Mouse (Mus musculus): ENCODE measurements at regions not wholly inside any gene's neighbourhood (a gene's known extent, or its start where the extent isn't known, plus 50 kb on each side); places are given as distances from the start of the nearest gene placed in this dataset.

GRCm38 (mm10) chr14:48754080-48754720 is 80.6 kb upstream of the Otx2 start:
- no peak for DNase-seq (ENCODE audit: low spot score in 2 of 2)

GRCm38 (mm10) chr14:48753517-48754079 is 80.0 kb upstream of the Otx2 start:
- no peak for DNase-seq (ENCODE audit: low spot score in 2 of 2)

- no peak for DNase-seq (ENCODE audit: low spot score in 2 of 2)
These were observed 79.5 kb upstream of the Otx2 start for GRCm38 (mm10) chr14:48753084-48753483.

GRCm38 (mm10) chr14:48752579-48752905 is 78.9 kb upstream of the Otx2 start:
- DNase-seq (ENCODE audit: low spot score in 2 of 2), result no peak

- DNase-seq (ENCODE audit: low spot score in 2 of 2), result no peak
These were observed 78.3 kb upstream of the Otx2 start for GRCm38 (mm10) chr14:48751751-48752578.

GRCm38 (mm10) chr14:48750994-48751393 is 77.4 kb upstream of the Otx2 start:
- DNase-seq (ENCODE audit: low spot score in 2 of 2), result no peak

GRCm38 (mm10) chr14:48748976-48749375 is 75.4 kb upstream of the Otx2 start:
- no peak for DNase-seq (ENCODE audit: low spot score in 2 of 2)

- no peak for DNase-seq (ENCODE audit: low spot score in 2 of 2)
These were observed 74.3 kb upstream of the Otx2 start for GRCm38 (mm10) chr14:48747936-48748335.

GRCm38 (mm10) chr14:48740942-48741602 is 67.5 kb upstream of the Otx2 start:
- DNase-seq (ENCODE audit: low spot score in 2 of 2), result no peak

- DNase-seq (ENCODE audit: low spot score in 2 of 2), result no peak
These were observed 65.5 kb upstream of the Otx2 start for GRCm38 (mm10) chr14:48739121-48739520.

- DNase-seq (ENCODE audit: low spot score in 2 of 2), result no peak
These were observed 65.0 kb upstream of the Otx2 start for GRCm38 (mm10) chr14:48738641-48739040.

GRCm38 (mm10) chr14:48738213-48738612 is 64.6 kb upstream of the Otx2 start:
- no peak for DNase-seq (ENCODE audit: low spot score in 2 of 2)

- no peak for DNase-seq (ENCODE audit: low spot score in 2 of 2)
These were observed 63.6 kb upstream of the Otx2 start for GRCm38 (mm10) chr14:48736969-48737860.

GRCm38 (mm10) chr14:48736211-48736610 is 62.6 kb upstream of the Otx2 start:
- no peak for DNase-seq (ENCODE audit: low spot score in 2 of 2)

GRCm38 (mm10) chr14:48729996-48730395 is 56.4 kb upstream of the Otx2 start:
- DNase-seq (ENCODE audit: low spot score in 2 of 2), result no peak

Measured in left cerebral cortex, adult 18-20 months (tissue).